Mouse (Mus musculus): ENCODE measurements around the gene Dlg2. TPM values are rescaled to one million over a fixed set of nuclear protein-coding genes. Genes with fewer than 3 reads are reported as not detected.

The Dlg2 gene
- total and polyA plus RNA-seq, 3 experiments = 0.72 to 1.9 (median 1.7) TPM

GRCm38 (mm10) chr7:91806632-91807031, 1330.2 kb downstream of the Dlg2 start:
- Histone ChIP-seq H3K27me3 (ENCODE audit: control insufficient read depth, insufficient read depth, low read length) (no peaks in the 10 kb centered on the region), H3K4me1 (ENCODE audit: control insufficient read depth, insufficient read depth, low read length) (no peaks in the 10 kb centered on the region), H3K9ac (ENCODE audit: low read depth, low read length) (no peak overlapping the region), H3K27ac (no peak overlapping the region), H3K36me3 (ENCODE audit: control insufficient read depth, insufficient read depth, low read length) (no peaks in the 10 kb centered on the region), H3K4me3 (no peak overlapping the region), H3K79me2 (replicated peaks; ENCODE audit: control insufficient read depth, insufficient read depth, low read length) (no peaks in the 10 kb centered on the region)
- 59% methylated on average over 4 of the region's 4 CpGs for WGBS
- intact Hi-C loops (cut with DNase I) = no loop called here
- TF ChIP-seq EP300 (IDR thresholded peaks at IDR 0.05; ENCODE audit: insufficient read depth, low read depth, low read length) (no peak), POLR2A (IDR thresholded peaks at IDR 0.05; ENCODE audit: insufficient read depth, low read depth, low read length) (no peak), CTCF (IDR thresholded peaks at IDR 0.05) (no peak)
- no peak for DNase-seq

- no peak overlapping the region for H3K9ac ChIP-seq (ENCODE audit: low read depth, low read length)
- no peaks in the 10 kb centered on the region for H3K79me2 ChIP-seq (replicated peaks; ENCODE audit: control insufficient read depth, insufficient read depth, low read length)
- H3K4me1 ChIP-seq (ENCODE audit: control insufficient read depth, insufficient read depth, low read length) = no peaks in the 10 kb centered on the region
- TF ChIP-seq POLR2A (IDR thresholded peaks at IDR 0.05; ENCODE audit: insufficient read depth, low read depth, low read length) (no peak), EP300 (IDR thresholded peaks at IDR 0.05; ENCODE audit: insufficient read depth, low read depth, low read length) (no peak), CTCF (IDR thresholded peaks at IDR 0.05) (no peak)
- H3K4me3 ChIP-seq = no peak overlapping the region
- H3K36me3 ChIP-seq (ENCODE audit: control insufficient read depth, insufficient read depth, low read length) = no peaks in the 10 kb centered on the region
- no peak for DNase-seq
- intact Hi-C loops (cut with DNase I) = no loop called here
- H3K27me3 ChIP-seq (ENCODE audit: control insufficient read depth, insufficient read depth, low read length) = no peaks in the 10 kb centered on the region
- no peak overlapping the region for H3K27ac ChIP-seq
- 43% methylated on average over 2 of the region's 2 CpGs for WGBS
These were observed 1334.3 kb downstream of the Dlg2 start for GRCm38 (mm10) chr7:91810774-91811173.

GRCm38 (mm10) chr7:91818004-91818403, 1341.5 kb downstream of the Dlg2 start:
- intact Hi-C loops (cut with DNase I) = no loop called here
- 44% methylated on average over 1 of the region's 1 CpGs for WGBS
- Histone ChIP-seq H3K9ac (ENCODE audit: low read depth, low read length) (no peak overlapping the region), H3K4me1 (ENCODE audit: control insufficient read depth, insufficient read depth, low read length) (no peaks in the 10 kb centered on the region), H3K27me3 (ENCODE audit: control insufficient read depth, insufficient read depth, low read length) (no peaks in the 10 kb centered on the region), H3K79me2 (replicated peaks; ENCODE audit: control insufficient read depth, insufficient read depth, low read length) (no peaks in the 10 kb centered on the region), H3K36me3 (ENCODE audit: control insufficient read depth, insufficient read depth, low read length) (no peaks in the 10 kb centered on the region), H3K4me3 (no peak overlapping the region), H3K27ac (no peak overlapping the region)
- no peak for DNase-seq
- TF ChIP-seq CTCF (IDR thresholded peaks at IDR 0.05) = no peak
- TF ChIP-seq EP300 (IDR thresholded peaks at IDR 0.05; ENCODE audit: insufficient read depth, low read depth, low read length) = no peak
- TF ChIP-seq POLR2A (IDR thresholded peaks at IDR 0.05; ENCODE audit: insufficient read depth, low read depth, low read length) = no peak

- H3K4me3 ChIP-seq = no peak overlapping the region
- H3K9ac ChIP-seq (ENCODE audit: low read depth, low read length) = no peak overlapping the region
- H3K27ac ChIP-seq = no peak overlapping the region
- TF ChIP-seq CTCF (IDR thresholded peaks at IDR 0.05) = no peak
- TF ChIP-seq EP300 (IDR thresholded peaks at IDR 0.05; ENCODE audit: insufficient read depth, low read depth, low read length) = no peak
- no peak for TF ChIP-seq POLR2A (IDR thresholded peaks at IDR 0.05; ENCODE audit: insufficient read depth, low read depth, low read length)
- no peak for DNase-seq
- H3K27me3 ChIP-seq (ENCODE audit: control insufficient read depth, insufficient read depth, low read length) = no peaks in the 10 kb centered on the region
- no peaks in the 10 kb centered on the region for H3K36me3 ChIP-seq (ENCODE audit: control insufficient read depth, insufficient read depth, low read length)
- no peaks in the 10 kb centered on the region for H3K4me1 ChIP-seq (ENCODE audit: control insufficient read depth, insufficient read depth, low read length)
- intact Hi-C loops (cut with DNase I) = no loop called here
- no peaks in the 10 kb centered on the region for H3K79me2 ChIP-seq (replicated peaks; ENCODE audit: control insufficient read depth, insufficient read depth, low read length)
- 50% methylated on average over 5 of the region's 5 CpGs for WGBS
These were observed 1355.7 kb downstream of the Dlg2 start for GRCm38 (mm10) chr7:91832207-91832606.

- DNase-seq = no peak
- no peak overlapping the region for H3K4me3 ChIP-seq
- intact Hi-C loops (cut with DNase I) = no loop called here
- H3K36me3 ChIP-seq (ENCODE audit: control insufficient read depth, insufficient read depth, low read length) = no peaks in the 10 kb centered on the region
- H3K27me3 ChIP-seq (ENCODE audit: control insufficient read depth, insufficient read depth, low read length) = no peaks in the 10 kb centered on the region
- H3K79me2 ChIP-seq (replicated peaks; ENCODE audit: control insufficient read depth, insufficient read depth, low read length) = no peaks in the 10 kb centered on the region
- TF ChIP-seq POLR2A (IDR thresholded peaks at IDR 0.05; ENCODE audit: insufficient read depth, low read depth, low read length) = no peak
- no peak for TF ChIP-seq CTCF (IDR thresholded peaks at IDR 0.05)
- TF ChIP-seq EP300 (IDR thresholded peaks at IDR 0.05; ENCODE audit: insufficient read depth, low read depth, low read length) = no peak
- WGBS = 0% methylated on average over 1 of the region's 1 CpGs
- H3K27ac ChIP-seq = no peak overlapping the region
- H3K9ac ChIP-seq (ENCODE audit: low read depth, low read length) = no peak overlapping the region
- no peaks in the 10 kb centered on the region for H3K4me1 ChIP-seq (ENCODE audit: control insufficient read depth, insufficient read depth, low read length)
These were observed 1369.3 kb downstream of the Dlg2 start for GRCm38 (mm10) chr7:91845723-91846122.

- H3K9ac ChIP-seq (ENCODE audit: low read depth, low read length) = no peak overlapping the region
- intact Hi-C loops (cut with DNase I) = no loop called here
- no peak overlapping the region for H3K27ac ChIP-seq
- TF ChIP-seq EP300 (IDR thresholded peaks at IDR 0.05; ENCODE audit: insufficient read depth, low read depth, low read length) = no peak
- no peak for TF ChIP-seq POLR2A (IDR thresholded peaks at IDR 0.05; ENCODE audit: insufficient read depth, low read depth, low read length)
- no peak for TF ChIP-seq CTCF (IDR thresholded peaks at IDR 0.05)
- DNase-seq = no peak
- no peak overlapping the region for H3K4me3 ChIP-seq
- no peaks in the 10 kb centered on the region for H3K4me1 ChIP-seq (ENCODE audit: control insufficient read depth, insufficient read depth, low read length)
- H3K27me3 ChIP-seq (ENCODE audit: control insufficient read depth, insufficient read depth, low read length) = no peaks in the 10 kb centered on the region
- H3K36me3 ChIP-seq (ENCODE audit: control insufficient read depth, insufficient read depth, low read length) = no peaks in the 10 kb centered on the region
- H3K79me2 ChIP-seq (replicated peaks; ENCODE audit: control insufficient read depth, insufficient read depth, low read length) = no peaks in the 10 kb centered on the region
These were observed 1372.9 kb downstream of the Dlg2 start for GRCm38 (mm10) chr7:91849364-91849763.
